Mouse (Mus musculus): Measurements from ENCODE around the gene Tsc2. TPM values are rescaled to one million over a fixed set of nuclear protein-coding genes. Genes with fewer than 3 reads are reported as not detected.

Gene Tsc2
- polyA plus RNA-seq, 2 experiments: 17.6 to 21.4 TPM

DNA sequence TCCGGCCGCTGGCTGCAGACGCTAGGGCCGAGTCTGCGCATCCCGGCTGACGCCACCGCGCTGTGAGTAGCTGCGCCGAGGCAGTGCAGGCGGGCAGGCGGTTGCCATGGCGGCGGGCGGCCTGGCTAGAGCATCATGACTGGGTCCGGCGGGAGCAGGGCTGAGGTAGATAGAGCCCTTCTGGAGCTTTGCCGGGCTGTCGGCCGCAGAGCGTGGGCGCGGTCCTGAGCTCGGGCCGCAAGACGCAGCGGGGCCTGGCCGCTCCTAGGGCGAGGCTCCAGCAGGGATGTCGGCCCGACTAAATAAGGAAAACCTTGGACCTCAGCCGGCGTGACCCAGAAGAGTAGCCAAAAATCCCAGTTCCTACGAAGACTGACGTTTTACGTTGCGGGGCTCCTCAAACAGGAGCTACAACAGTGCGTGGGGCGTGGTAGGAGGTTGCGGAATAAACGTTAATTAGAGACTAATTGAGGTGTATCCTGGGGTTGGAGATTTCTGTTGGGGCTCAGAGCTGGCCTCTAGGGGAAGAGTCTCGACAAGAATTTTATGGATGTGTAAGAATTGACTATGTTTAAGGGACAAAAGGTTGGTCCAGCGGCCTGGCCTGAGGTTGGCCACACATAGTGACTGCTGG lies 81.9 kb downstream of the Tsc2 start:
- peak overlapping the region; percentile 91 for H3K4me2 ChIP-seq (ENCODE audit: low read depth)
- peak overlapping the region; percentile 57 for H3K9ac ChIP-seq (replicated peaks)
- ATAC-seq (ENCODE audit: insufficient read depth) (peak; percentile 64), DNase-seq (ENCODE audit: low read depth in 3 of 3, low spot score in 3 of 3) (peak in 1 of 3 experiments; percentile 60)
- peak overlapping the region; percentile 63 for H3K27ac ChIP-seq
- H3K27me3 ChIP-seq (ENCODE audit: control insufficient read depth, insufficient read depth, low read length): no peaks in the 10 kb centered on the region
- H3K4me1 ChIP-seq (replicated peaks; ENCODE audit: control insufficient read depth in 2 of 2, insufficient read depth in 2 of 2, low read length in 1 of 2): peaks cover 12 to 17% of the 10 kb centered on the region in 2 experiments
- H3K9me3 ChIP-seq (ENCODE audit: control insufficient read depth, low read length): no peaks in the 10 kb centered on the region
- 3% methylated on average over 44 of the region's 44 CpGs for WGBS (ENCODE audit: insufficient replicate concordance)
- TF ChIP-seq EP300 (IDR thresholded peaks at IDR 0.05; ENCODE audit: low read depth) (no peak), CTCF (IDR thresholded peaks at IDR 0.05; ENCODE audit: low read depth) (no peak)
- no peaks in the 10 kb centered on the region for H3K36me3 ChIP-seq (replicated peaks; ENCODE audit: control insufficient read depth, insufficient read depth, low read depth)
- H3K4me3 ChIP-seq (ENCODE audit: insufficient read depth in 1 of 2, low read depth in 2 of 2, low read length in 2 of 2): peak overlapping the region; percentile 55 to 67

DNA sequence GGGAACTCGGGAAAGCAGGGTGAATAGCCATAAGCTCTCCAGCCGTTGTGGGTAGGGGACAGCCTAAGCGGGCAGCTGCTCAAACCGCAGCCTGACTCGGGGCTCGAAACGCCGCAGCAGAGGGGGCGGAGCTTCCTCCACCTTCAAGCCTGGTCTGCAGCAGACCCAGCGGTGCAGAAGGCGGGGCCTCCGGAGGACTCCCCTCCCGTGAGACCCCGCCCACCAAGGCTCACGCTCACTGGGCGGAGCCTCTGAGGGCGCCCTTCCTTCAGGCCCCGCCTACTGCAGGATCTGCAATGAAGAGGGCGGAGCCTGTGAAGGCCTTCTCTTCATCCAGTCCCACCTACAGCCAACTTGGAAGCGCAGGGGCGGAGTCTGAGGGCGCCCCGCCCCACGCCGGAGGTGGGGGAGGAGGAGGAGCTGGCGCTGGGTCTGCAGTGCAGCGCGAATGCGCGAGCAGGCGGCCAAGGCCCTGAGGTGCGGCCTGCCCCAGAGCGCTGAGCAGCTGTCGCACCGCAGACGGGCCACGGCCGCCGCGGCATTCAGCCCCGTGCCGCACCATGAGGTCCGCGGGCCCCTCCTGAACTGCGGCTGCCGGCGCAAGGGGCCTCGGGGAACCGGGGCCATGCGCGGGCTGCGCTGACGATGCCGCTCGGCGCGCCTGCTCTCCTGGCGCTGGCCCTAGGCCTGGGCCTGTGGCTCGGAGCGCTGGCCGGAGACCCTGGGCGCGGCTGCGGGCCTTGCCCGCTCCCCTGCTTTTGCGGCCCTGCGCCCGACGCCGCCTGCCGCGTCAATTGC lies 82.6 kb downstream of the Tsc2 start, which contains the start of gene Pkd1:
TSS of gene Pkd1 (plus strand) at position 217 of the 798 bp plus-strand sequence.
- Histone ChIP-seq H3K4me3 (ENCODE audit: insufficient read depth in 1 of 2, low read depth in 2 of 2, low read length in 2 of 2) (peak within 1 kb of the TSS; percentile 67 to 80), H3K36me3 (replicated peaks; ENCODE audit: control insufficient read depth, insufficient read depth, low read depth) (no peaks in the 10 kb centered on the region), H3K4me2 (ENCODE audit: low read depth) (peak within 1 kb of the TSS; percentile 91), H3K9ac (replicated peaks) (peak within 1 kb of the TSS; percentile 73), H3K9me3 (ENCODE audit: control insufficient read depth, low read length) (no peaks in the 10 kb centered on the region), H3K27ac (peak within 1 kb of the TSS; percentile 84), H3K27me3 (ENCODE audit: control insufficient read depth, insufficient read depth, low read length) (no peaks in the 10 kb centered on the region), H3K4me1 (replicated peaks; ENCODE audit: control insufficient read depth in 2 of 2, insufficient read depth in 2 of 2, low read length in 1 of 2) (peaks cover 12 to 17% of the 10 kb centered on the region in 2 experiments)
- DNase-seq (ENCODE audit: low read depth in 3 of 3, low spot score in 3 of 3) (peak; percentile 97 to 100 (median 98)), ATAC-seq (ENCODE audit: insufficient read depth) (peak; percentile 89)
- under 1% methylated on average over 71 of the region's 72 CpGs for WGBS (ENCODE audit: insufficient replicate concordance)
- TF ChIP-seq EP300 (IDR thresholded peaks at IDR 0.05; ENCODE audit: low read depth): no peak
- TF ChIP-seq CTCF (IDR thresholded peaks at IDR 0.05; ENCODE audit: low read depth): no peak

DNA sequence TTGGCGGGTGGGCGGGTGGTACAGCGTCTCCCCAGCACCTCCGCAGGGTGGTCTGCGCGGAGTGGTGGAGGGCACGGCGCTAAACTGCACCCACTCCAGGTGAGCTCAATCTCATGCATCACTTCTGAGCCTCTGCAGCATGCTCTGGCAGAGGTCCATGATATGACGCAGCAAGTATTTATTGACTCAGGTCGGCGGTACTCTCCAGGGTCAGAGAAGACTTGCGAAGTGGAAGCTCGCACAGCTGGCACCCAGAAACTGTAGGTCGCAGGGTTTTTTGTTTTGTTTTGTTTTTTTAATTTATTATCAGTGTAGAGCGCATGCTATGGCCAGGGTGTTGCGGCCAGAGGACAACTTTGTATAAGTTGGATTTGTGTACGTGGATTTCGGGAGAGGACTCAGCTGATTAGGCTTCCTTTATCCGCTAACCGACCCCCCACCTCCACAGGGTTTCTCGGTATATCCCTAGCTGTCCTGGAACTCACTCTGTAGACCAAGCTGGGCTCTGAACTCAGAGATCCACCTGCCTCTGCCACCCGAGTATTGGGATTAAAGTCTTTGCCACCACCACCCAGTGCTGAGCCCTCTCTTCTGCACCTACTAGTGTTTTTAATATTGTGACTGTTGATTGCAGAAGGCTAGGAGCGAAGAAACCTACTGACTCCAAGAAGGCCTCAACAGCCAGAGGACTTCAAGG lies 83.4 kb downstream of the Tsc2 start:
- Histone ChIP-seq H3K36me3 (replicated peaks; ENCODE audit: control insufficient read depth, insufficient read depth, low read depth) (no peaks in the 10 kb centered on the region), H3K27me3 (ENCODE audit: control insufficient read depth, insufficient read depth, low read length) (no peaks in the 10 kb centered on the region), H3K9me3 (ENCODE audit: control insufficient read depth, low read length) (no peaks in the 10 kb centered on the region), H3K9ac (replicated peaks) (peak overlapping the region; percentile 73), H3K4me3 (ENCODE audit: insufficient read depth in 1 of 2, low read depth in 2 of 2, low read length in 2 of 2) (peak overlapping the region; percentile 67 to 80), H3K4me2 (ENCODE audit: low read depth) (peak overlapping the region; percentile 91), H3K4me1 (replicated peaks; ENCODE audit: control insufficient read depth in 2 of 2, insufficient read depth in 2 of 2, low read length in 1 of 2) (peaks cover 12 to 17% of the 10 kb centered on the region in 2 experiments), H3K27ac (peak overlapping the region; percentile 84)
- WGBS (ENCODE audit: insufficient replicate concordance): 1% methylated on average over 23 of the region's 23 CpGs
- DNase-seq (ENCODE audit: low read depth in 3 of 3, low spot score in 3 of 3) (peak in 2 of 3 experiments; percentile 60 to 67), ATAC-seq (ENCODE audit: insufficient read depth) (peak; percentile 39)
- TF ChIP-seq EP300 (IDR thresholded peaks at IDR 0.05; ENCODE audit: low read depth) (no peak), CTCF (IDR thresholded peaks at IDR 0.05; ENCODE audit: low read depth) (no peak)

DNA sequence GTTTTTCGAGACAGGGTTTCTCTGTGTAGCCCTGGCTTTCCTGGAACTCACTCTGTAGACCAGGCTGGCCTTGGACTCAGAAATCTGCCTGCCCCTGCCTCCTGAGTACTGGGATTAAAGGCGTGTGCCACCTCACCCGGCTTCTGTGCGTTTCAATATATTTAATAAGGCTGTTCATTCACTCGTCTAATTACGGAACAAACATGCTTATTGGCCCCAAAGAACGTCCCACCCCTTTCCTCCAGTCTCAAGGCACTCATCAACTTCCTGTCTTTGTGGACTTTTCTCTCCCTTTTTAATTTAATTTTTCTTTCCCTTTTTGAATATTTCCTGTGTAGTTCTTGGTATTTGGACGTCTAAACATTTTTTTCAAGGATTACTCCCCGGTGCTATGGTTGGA lies 84.0 kb downstream of the Tsc2 start:
- DNase-seq (ENCODE audit: low read depth in 3 of 3, low spot score in 3 of 3): no peak
- H3K27ac ChIP-seq: peak overlapping the region; percentile 84
- H3K4me2 ChIP-seq (ENCODE audit: low read depth): peak overlapping the region; percentile 91
- no peaks in the 10 kb centered on the region for H3K9me3 ChIP-seq (ENCODE audit: control insufficient read depth, low read length)
- H3K4me1 ChIP-seq (replicated peaks; ENCODE audit: control insufficient read depth in 2 of 2, insufficient read depth in 2 of 2, low read length in 1 of 2): peaks cover 12 to 17% of the 10 kb centered on the region in 2 experiments
- no peaks in the 10 kb centered on the region for H3K27me3 ChIP-seq (ENCODE audit: control insufficient read depth, insufficient read depth, low read length)
- TF ChIP-seq CTCF (IDR thresholded peaks at IDR 0.05; ENCODE audit: low read depth): no peak
- peak overlapping the region; percentile 73 for H3K9ac ChIP-seq (replicated peaks)
- no peaks in the 10 kb centered on the region for H3K36me3 ChIP-seq (replicated peaks; ENCODE audit: control insufficient read depth, insufficient read depth, low read depth)
- no peak for ATAC-seq (ENCODE audit: insufficient read depth)
- 12% methylated on average over 9 of the region's 9 CpGs for WGBS (ENCODE audit: insufficient replicate concordance)
- peak overlapping the region in 1 of 2 experiments; percentile 67; a peak in 2 of 4 replicates for H3K4me3 ChIP-seq (ENCODE audit: insufficient read depth in 1 of 2, low read depth in 2 of 2, low read length in 2 of 2)
